Mouse (Mus musculus): ENCODE results near the gene Fdps. TPM values are rescaled to one million over a fixed set of nuclear protein-coding genes. Genes with fewer than 3 reads are reported as not detected.

Gene Fdps
- total RNA-seq, 2 experiments from 2014 or later = 61.4 to 80.2 TPM

- no peak for DNase-seq (ENCODE audit: low spot score in 2 of 2)
These were observed 43.4 kb downstream of the Fdps start for GRCm38 (mm10) chr3:89058361-89058760.

Other genes with a start within 250 kb of the Fdps start
- 10 to 100 TPM; 27.5 to 31.7 TPM for gene Msto1, start 188.0 kb downstream of the Fdps start, total RNA-seq (2021)
- gene Ash1l, start 151.3 kb downstream of the Fdps start, total RNA-seq (2021) = 10 to 100 TPM; 37.8 to 41.8 TPM
- 10 to 100 TPM; 72.7 to 75.8 TPM for gene Dap3, start 150.8 kb downstream of the Fdps start, total RNA-seq (2021)
- gene Rusc1, start 8.6 kb downstream of the Fdps start, total RNA-seq (2021) = 10 to 100 TPM; 13.3 to 14.0 TPM
- gene Gm43738, start 860 bp downstream of the Fdps start, total RNA-seq (2021) = not detected
- gene Pklr, start 34.2 kb upstream of the Fdps start, total RNA-seq (2021) = 1 to 10 TPM in 1 of 2 experiments, not detected in 1; 1.1 TPM
- gene Hcn3, start 58.2 kb upstream of the Fdps start, total RNA-seq (2021) = under 1 TPM; 0.39 to 0.91 TPM
- 10 to 100 TPM; 31.1 to 39.0 TPM for gene Clk2, start 62.8 kb upstream of the Fdps start, total RNA-seq (2021)
- gene Scamp3, start 75.5 kb upstream of the Fdps start, total RNA-seq (2021) = 10 to 100 TPM; 41.8 to 43.1 TPM
- 10 to 100 TPM; 19.2 to 22.1 TPM for gene Fam189b, start 81.2 kb upstream of the Fdps start, total RNA-seq (2021)
- gene Gba, start 101.0 kb upstream of the Fdps start, total RNA-seq (2021) = 10 to 100 TPM; 30.9 to 32.2 TPM
- gene Thbs3, start 113.2 kb upstream of the Fdps start, total RNA-seq (2021) = 100 to 1,000 TPM; 142 to 158 TPM
- gene Mtx1, start 125.1 kb upstream of the Fdps start, total RNA-seq (2021) = 10 to 100 TPM; 80.7 to 95.1 TPM
- 1 to 10 TPM in 1 of 2 experiments, under 1 TPM in 1; 0.57 to 1.5 TPM for gene Muc1, start 127.1 kb upstream of the Fdps start, total RNA-seq (2021)
- gene Krtcap2, start 144.0 kb upstream of the Fdps start, total RNA-seq (2021) = 100 to 1,000 TPM in 1 of 2 experiments, 10 to 100 TPM in 1; 99.9 to 117 TPM
- under 1 TPM; 0.73 to 0.83 TPM for gene Trim46, start 144.3 kb upstream of the Fdps start, total RNA-seq (2021)
- 10 to 100 TPM; 61.2 to 62.8 TPM for gene Dpm3, start 157.4 kb upstream of the Fdps start, total RNA-seq (2021)
- gene Slc50a1, start 168.6 kb upstream of the Fdps start, total RNA-seq (2021) = 10 to 100 TPM; 31.7 to 37.7 TPM
- gene Efna1, start 179.2 kb upstream of the Fdps start, total RNA-seq (2021) = 10 to 100 TPM; 20.4 to 21.8 TPM
- gene Efna3, start 221.0 kb upstream of the Fdps start, total RNA-seq (2021) = not detected
- 1 to 10 TPM; 2.6 to 2.8 TPM for gene Efna4, start 236.1 kb upstream of the Fdps start, total RNA-seq (2021)
- 10 to 100 TPM; 54.6 to 55.8 TPM for gene Adam15, start 248.0 kb upstream of the Fdps start, total RNA-seq (2021)